Mouse (Mus musculus): ENCODE results near the gene Dse. TPM values are rescaled to one million over a fixed set of nuclear protein-coding genes. Genes with fewer than 3 reads are reported as not detected.
"Not testable (repeated sequence)": the region's sequence is repeated elsewhere in the genome, so short reads cannot be mapped to it uniquely, and the experiment has no call there.

The Dse gene
- 47.5 and 49.3 TPM in 2 replicates for polyA plus RNA-seq (2016; fragmentation: Nextera tagmentation; extraction: Ambion mirVana)

GRCm38 (mm10) chr10:34207503-34207850, at the start of gene Dse:
TSS of gene Dse (minus strand) at chr10:34207715.
- H3K9ac ChIP-seq: peak within 1 kb of the TSS; percentile 90
- ATAC-seq (ENCODE audit: insufficient number of reproducible peaks, insufficient read depth, low FRiP score, low TSS enrichment): peak; percentile 44
- H3K4me3 ChIP-seq: peak within 1 kb of the TSS; percentile 68
- H3K4me1 ChIP-seq: peaks cover 20% of the 10 kb centered on the region
- 0% methylated on average over 14 of the region's 14 CpGs for WGBS
- H3K36me3 ChIP-seq: no peaks in the 10 kb centered on the region
- H3K27ac ChIP-seq: peak within 1 kb of the TSS; percentile 97
- H3K27me3 ChIP-seq: no peaks in the 10 kb centered on the region
- H3K9me3 ChIP-seq: no peaks in the 10 kb centered on the region
- peak within 1 kb of the TSS; percentile 57 for H3K4me2 ChIP-seq (replicated peaks)

GRCm38 (mm10) chr10:34252833-34253232, 45.3 kb upstream of the Dse start:
- H3K27ac ChIP-seq; ATAC-seq (ENCODE audit: insufficient number of reproducible peaks, insufficient read depth, low FRiP score, low TSS enrichment); H3K4me3 ChIP-seq; H3K9ac ChIP-seq; H3K36me3 ChIP-seq; H3K27me3 ChIP-seq; H3K4me1 ChIP-seq; H3K9me3 ChIP-seq; H3K4me2 ChIP-seq (replicated peaks): not testable (repeated sequence)
- WGBS: 90% methylated on average over 9 of the region's 9 CpGs

- WGBS: 63% methylated on average over 2 of the region's 2 CpGs
- H3K36me3 ChIP-seq: no peaks in the 10 kb centered on the region
- no peaks in the 10 kb centered on the region for H3K4me1 ChIP-seq
- H3K27ac ChIP-seq: no peak overlapping the region
- H3K4me3 ChIP-seq: no peak overlapping the region
- no peaks in the 10 kb centered on the region for H3K27me3 ChIP-seq
- H3K9ac ChIP-seq: no peak overlapping the region
- no peak overlapping the region for H3K4me2 ChIP-seq (replicated peaks)
- ATAC-seq (ENCODE audit: insufficient number of reproducible peaks, insufficient read depth, low FRiP score, low TSS enrichment): no peak
- H3K9me3 ChIP-seq: no peaks in the 10 kb centered on the region
Observed at GRCm38 (mm10) chr10:34249594-34249993, 42.1 kb upstream of the Dse start.

GRCm38 (mm10) chr10:34247757-34248156, 40.2 kb upstream of the Dse start:
- Histone ChIP-seq H3K27me3 (no peaks in the 10 kb centered on the region), H3K9me3 (no peaks in the 10 kb centered on the region), H3K4me3 (no peak overlapping the region), H3K36me3 (no peaks in the 10 kb centered on the region), H3K9ac (no peak overlapping the region), H3K27ac (no peak overlapping the region), H3K4me1 (no peaks in the 10 kb centered on the region), H3K4me2 (replicated peaks) (no peak overlapping the region)
- WGBS: 41% methylated on average over 3 of the region's 3 CpGs
- no peak for ATAC-seq (ENCODE audit: insufficient number of reproducible peaks, insufficient read depth, low FRiP score, low TSS enrichment)

- no peak for ATAC-seq (ENCODE audit: insufficient number of reproducible peaks, insufficient read depth, low FRiP score, low TSS enrichment)
- 57% methylated on average over 2 of the region's 2 CpGs for WGBS
- H3K9me3 ChIP-seq: no peaks in the 10 kb centered on the region
Observed at GRCm38 (mm10) chr10:34246106-34246505, 38.6 kb upstream of the Dse start.

GRCm38 (mm10) chr10:34244745-34245144, 37.2 kb upstream of the Dse start:
- H3K36me3 ChIP-seq: no peaks in the 10 kb centered on the region
- no peak overlapping the region for H3K9ac ChIP-seq
- H3K4me1 ChIP-seq: no peaks in the 10 kb centered on the region
- no peaks in the 10 kb centered on the region for H3K27me3 ChIP-seq
- ATAC-seq (ENCODE audit: insufficient number of reproducible peaks, insufficient read depth, low FRiP score, low TSS enrichment): no peak
- no peak overlapping the region for H3K4me2 ChIP-seq (replicated peaks)
- no peak overlapping the region for H3K4me3 ChIP-seq
- H3K9me3 ChIP-seq: no peaks in the 10 kb centered on the region
- WGBS: 71% methylated on average over 5 of the region's 5 CpGs
- no peak overlapping the region for H3K27ac ChIP-seq

More at GRCm38 (mm10) chr10:34246106-34246505, 38.6 kb upstream of the Dse start:
- Histone ChIP-seq H3K27me3 (no peaks in the 10 kb centered on the region), H3K9ac (no peak overlapping the region), H3K4me2 (replicated peaks) (no peak overlapping the region), H3K27ac (no peak overlapping the region), H3K36me3 (no peaks in the 10 kb centered on the region), H3K4me1 (no peaks in the 10 kb centered on the region), H3K4me3 (no peak overlapping the region)

- Histone ChIP-seq H3K27me3 (no peaks in the 10 kb centered on the region), H3K4me1 (no peaks in the 10 kb centered on the region), H3K27ac (no peak overlapping the region), H3K9me3 (no peaks in the 10 kb centered on the region), H3K4me2 (replicated peaks) (no peak overlapping the region), H3K4me3 (no peak overlapping the region), H3K36me3 (no peaks in the 10 kb centered on the region), H3K9ac (no peak overlapping the region)
- no peak for ATAC-seq (ENCODE audit: insufficient number of reproducible peaks, insufficient read depth, low FRiP score, low TSS enrichment)
- 76% methylated on average over 4 of the region's 4 CpGs for WGBS
Observed at GRCm38 (mm10) chr10:34238536-34238935, 31.0 kb upstream of the Dse start.

GRCm38 (mm10) chr10:34236569-34236968, 29.1 kb upstream of the Dse start:
- no peak for ATAC-seq (ENCODE audit: insufficient number of reproducible peaks, insufficient read depth, low FRiP score, low TSS enrichment)
- H3K4me1 ChIP-seq: no peaks in the 10 kb centered on the region
- H3K36me3 ChIP-seq: no peaks in the 10 kb centered on the region
- no peak overlapping the region for H3K27ac ChIP-seq
- H3K4me3 ChIP-seq: no peak overlapping the region
- no peak overlapping the region for H3K9ac ChIP-seq
- no peak overlapping the region for H3K4me2 ChIP-seq (replicated peaks)
- no peaks in the 10 kb centered on the region for H3K27me3 ChIP-seq
- WGBS: 79% methylated on average over 5 of the region's 5 CpGs
- no peaks in the 10 kb centered on the region for H3K9me3 ChIP-seq

GRCm38 (mm10) chr10:34235384-34235783, 27.9 kb upstream of the Dse start:
- Histone ChIP-seq H3K4me3 (no peak overlapping the region), H3K36me3 (no peaks in the 10 kb centered on the region), H3K27me3 (no peaks in the 10 kb centered on the region), H3K27ac (no peak overlapping the region), H3K9ac (no peak overlapping the region), H3K4me1 (no peaks in the 10 kb centered on the region), H3K4me2 (replicated peaks) (no peak overlapping the region), H3K9me3 (no peaks in the 10 kb centered on the region)
- ATAC-seq (ENCODE audit: insufficient number of reproducible peaks, insufficient read depth, low FRiP score, low TSS enrichment): no peak
- WGBS: 39% methylated on average over 3 of the region's 3 CpGs

- H3K4me3 ChIP-seq: no peak overlapping the region
- no peaks in the 10 kb centered on the region for H3K27me3 ChIP-seq
- 30% methylated on average over 2 of the region's 2 CpGs for WGBS
- ATAC-seq (ENCODE audit: insufficient number of reproducible peaks, insufficient read depth, low FRiP score, low TSS enrichment): no peak
- H3K4me2 ChIP-seq (replicated peaks): no peak overlapping the region
- H3K9me3 ChIP-seq: no peaks in the 10 kb centered on the region
- H3K36me3 ChIP-seq: no peaks in the 10 kb centered on the region
- H3K27ac ChIP-seq: no peak overlapping the region
- no peak overlapping the region for H3K9ac ChIP-seq
- no peaks in the 10 kb centered on the region for H3K4me1 ChIP-seq
Observed at GRCm38 (mm10) chr10:34233931-34234745, 26.6 kb upstream of the Dse start.

GRCm38 (mm10) chr10:34233418-34233817, 25.9 kb upstream of the Dse start:
- Histone ChIP-seq H3K9me3 (no peaks in the 10 kb centered on the region), H3K27ac (no peak overlapping the region), H3K9ac (no peak overlapping the region), H3K27me3 (no peaks in the 10 kb centered on the region), H3K36me3 (no peaks in the 10 kb centered on the region), H3K4me1 (no peaks in the 10 kb centered on the region), H3K4me3 (no peak overlapping the region), H3K4me2 (replicated peaks) (no peak overlapping the region)
- ATAC-seq (ENCODE audit: insufficient number of reproducible peaks, insufficient read depth, low FRiP score, low TSS enrichment): no peak
- 62% methylated on average over 1 of the region's 1 CpGs for WGBS

- Histone ChIP-seq H3K27ac (no peak overlapping the region), H3K4me3 (no peak overlapping the region), H3K9me3 (no peaks in the 10 kb centered on the region), H3K27me3 (no peaks in the 10 kb centered on the region), H3K4me2 (replicated peaks) (no peak overlapping the region), H3K9ac (no peak overlapping the region), H3K36me3 (no peaks in the 10 kb centered on the region), H3K4me1 (no peaks in the 10 kb centered on the region)
- no peak for ATAC-seq (ENCODE audit: insufficient number of reproducible peaks, insufficient read depth, low FRiP score, low TSS enrichment)
- WGBS: 43% methylated on average over 5 of the region's 5 CpGs
Observed at GRCm38 (mm10) chr10:34230121-34230675, 22.7 kb upstream of the Dse start.
